ENCODE assay signal across 14 mouse cellular contexts in genomic region chr14:28434996-28435395, GRCm38 (mm10).
"Had no signal": no experiment of that assay in that cellular context is flagged by ENCODE, and none has a peak within 500 bp of the region (broad histone marks: within the 10 kb centered on the region; RNA-seq: fewer than 3 reads in every experiment).

No protein-coding gene starts in this region.

- ATAC-seq: inflammation-experienced regulatory T-cells, adult 6 months; intestine, postnatal 0 days had no signal

- H3K4me3 ChIP-seq: midbrain, embryonic 12.5 days had no signal

- H3K4me1 ChIP-seq: midbrain, embryonic 12.5 days had no signal

- H3K9me3 ChIP-seq: midbrain, embryonic 12.5 days had no signal

- H3K4me2 ChIP-seq: midbrain, embryonic 12.5 days had no signal

- DNase-seq: kidney, adult 9 months; kidney, postnatal 36 days; layer of hippocampus, adult 9-11 months; layer of hippocampus, postnatal 36 days; lung, adult 2 months; lung, postnatal 10 days; lung, postnatal 4 days; right cerebral cortex, adult 18-20 months had no signal

- H3K9ac ChIP-seq: liver, embryonic 14.5 days; midbrain, embryonic 12.5 days had no signal

- H3K27ac ChIP-seq: kidney, postnatal 0 days; liver, embryonic 14.5 days; midbrain, embryonic 12.5 days; stomach, postnatal 0 days had no signal

- H3K36me3 ChIP-seq: midbrain, embryonic 12.5 days had no signal
